In genomic region chr17:36915076-36915475, GRCm38 (mm10) we compare ENCODE assay signal across 9 mouse cellular contexts. TPM values are rescaled to one million over a fixed set of nuclear protein-coding genes. Genes with fewer than 3 reads are reported as not detected.
A peak's percentile ranks its signal among the peaks of the same experiment; 100 is the strongest.
DNase-seq lines count a peak whose midpoint lies in the region; ATAC-seq and TF ChIP-seq lines count a peak whose summit lies in the region.
"Had no signal": no experiment of that assay in that cellular context is flagged by ENCODE, and none has a peak within 500 bp of the region (broad histone marks: within the 10 kb centered on the region; RNA-seq: fewer than 3 reads in every experiment).

No protein-coding gene starts in this region.

- peak; percentile 86 for TF ChIP-seq RAD21 in CH12.LX (IDR thresholded peaks at IDR 0.05; ENCODE audit: low read depth, low read length)

- H3K9ac ChIP-seq in CH12.LX (ENCODE audit: insufficient read depth, low read depth): no peak overlapping the region
- H3K9ac ChIP-seq in forebrain, embryonic 14.5 days (ENCODE audit: low read length): no peak overlapping the region
- H3K9ac ChIP-seq in kidney, postnatal 0 days (ENCODE audit: low read depth, low read length): no peak overlapping the region
- H3K9ac ChIP-seq: heart, embryonic 13.5 days had no signal

- no peak overlapping the region for H3K27ac ChIP-seq in CH12.LX (ENCODE audit: insufficient read depth, low read depth)
- no peak overlapping the region for H3K27ac ChIP-seq in forebrain, embryonic 14.5 days (ENCODE audit: low read depth, low read length)
- no peak overlapping the region for H3K27ac ChIP-seq in kidney, postnatal 0 days
- H3K27ac ChIP-seq: heart, embryonic 13.5 days had no signal

- H3K4me2 ChIP-seq in CH12.LX (ENCODE audit: insufficient read depth, low read depth, poor library complexity, severe bottlenecking): peak overlapping the region; percentile 39
- H3K4me2 ChIP-seq in forebrain, embryonic 14.5 days (ENCODE audit: low read length): no peak overlapping the region
- H3K4me2 ChIP-seq in kidney, postnatal 0 days (ENCODE audit: low read length): no peak overlapping the region
- H3K4me2 ChIP-seq: heart, embryonic 13.5 days had no signal

- TF ChIP-seq POLR2A in CH12.LX (IDR thresholded peaks at IDR 0.05; ENCODE audit: low read depth, low read length): no peak
- no peak for TF ChIP-seq POLR2A in lung, adult 2 months (IDR thresholded peaks at IDR 0.05; ENCODE audit: borderline replicate concordance, extremely low read depth, low read depth, low read length)

- H3K4me1 ChIP-seq in CH12.LX (ENCODE audit: control insufficient read depth in 1 of 2, insufficient read depth in 2 of 2): 0 out of 4 replicates have a peak, but pooled peaks cover 0 to 3% of the 10 kb centered on the region in 2 experiments
- H3K4me1 ChIP-seq in forebrain, embryonic 14.5 days (ENCODE audit: control insufficient read depth, insufficient read depth, low read length): no peaks in the 10 kb centered on the region
- H3K4me1 ChIP-seq in kidney, postnatal 0 days (replicated peaks; ENCODE audit: insufficient read depth, low read length): no peaks in the 10 kb centered on the region
- H3K4me1 ChIP-seq in lung, adult 2 months (ENCODE audit: control insufficient read depth, insufficient read depth, low read length): no peaks in the 10 kb centered on the region
- H3K4me1 ChIP-seq: heart, embryonic 13.5 days had no signal

- no peaks in the 10 kb centered on the region for H3K9me3 ChIP-seq in CH12.LX (replicated peaks; ENCODE audit: low read length)
- H3K9me3 ChIP-seq in forebrain, embryonic 14.5 days (replicated peaks; ENCODE audit: control insufficient read depth, low read length): no peaks in the 10 kb centered on the region
- no peaks in the 10 kb centered on the region for H3K9me3 ChIP-seq in kidney, postnatal 0 days (replicated peaks; ENCODE audit: low read length)
- H3K9me3 ChIP-seq: heart, embryonic 13.5 days had no signal

- 0 out of 2 replicates have a peak, but pooled peaks have one; percentile 32 for ATAC-seq in forebrain, embryonic 14.5 days
- ATAC-seq in kidney, postnatal 0 days (replicated peaks; ENCODE audit: low FRiP score, low read depth): no peak
- ATAC-seq in activated CD4-positive, CD25-positive, alpha-beta regulatory T cell, adult 4 months: no peak

- no peak overlapping the region for H3K4me3 ChIP-seq in CH12.LX (replicated peaks in 1 of 3; ENCODE audit: low read depth in 2 of 3, low read length in 2 of 3, poor library complexity in 1 of 3)
- no peak overlapping the region for H3K4me3 ChIP-seq in forebrain, embryonic 14.5 days (ENCODE audit: low read depth, low read length)
- no peak overlapping the region for H3K4me3 ChIP-seq in kidney, postnatal 0 days (replicated peaks; ENCODE audit: low read depth, low read length)
- no peak overlapping the region for H3K4me3 ChIP-seq in lung, adult 2 months (replicated peaks; ENCODE audit: extremely low read depth, low read depth, low read length)
- H3K4me3 ChIP-seq: heart, embryonic 13.5 days had no signal

- H3K79me2 ChIP-seq in CH12.LX (replicated peaks; ENCODE audit: control insufficient read depth, extremely low read depth, insufficient read depth, poor library complexity, severe bottlenecking): no peaks in the 10 kb centered on the region

- dilution Hi-C loops in CH12.LX (cut with MboI; ENCODE audit: extremely low pct_ligation_motif_present, extremely low pct_unique_long_range_greater_than_20kb, low sequenced_read_pairs): no loop called here

- no peak for TF ChIP-seq EP300 in CH12.LX (IDR thresholded peaks at IDR 0.05; ENCODE audit: low read length)

- H3K36me3 ChIP-seq in CH12.LX (replicated peaks in 1 of 2; ENCODE audit: control insufficient read depth in 1 of 2, insufficient read depth in 1 of 2, low read length in 1 of 2): no peaks in the 10 kb centered on the region
- no peaks in the 10 kb centered on the region for H3K36me3 ChIP-seq in forebrain, embryonic 14.5 days (ENCODE audit: control insufficient read depth, insufficient read depth, low read length)
- no peaks in the 10 kb centered on the region for H3K36me3 ChIP-seq in kidney, postnatal 0 days (ENCODE audit: insufficient read depth, low read length)
- H3K36me3 ChIP-seq: heart, embryonic 13.5 days had no signal

- H3K27me3 ChIP-seq in CH12.LX (replicated peaks): peaks cover 4% of the 10 kb centered on the region
- no peaks in the 10 kb centered on the region for H3K27me3 ChIP-seq in forebrain, embryonic 14.5 days (replicated peaks; ENCODE audit: control insufficient read depth, insufficient read depth, low read length)
- H3K27me3 ChIP-seq in kidney, postnatal 0 days (ENCODE audit: insufficient read depth, low read length): no peaks in the 10 kb centered on the region

- in situ Hi-C loops in CH12.LX (cut with MboI; ENCODE audit: low pct_ligation_motif_present, low pct_unique_long_range_greater_than_20kb, low sequenced_read_pairs): loop anchor here (5.0 to 10.0 kb wide), 3 partner anchors 80 to 290 kb away; partner anchors contain the start of gene Olfr94

- peak; percentile 76 to 93 for TF ChIP-seq CTCF in CH12.LX (conservative IDR thresholded peaks at IDR 0.05 in 1 of 2, IDR thresholded peaks at IDR 0.05 in 1 of 2; ENCODE audit: low read depth in 2 of 2, low read length in 2 of 2)
- peak; percentile 86 for TF ChIP-seq CTCF in kidney, postnatal 0 days (IDR thresholded peaks at IDR 0.05; ENCODE audit: low read depth)
- TF ChIP-seq CTCF in lung, adult 2 months (IDR thresholded peaks at IDR 0.05; ENCODE audit: insufficient read depth, low read length): peak; percentile 91

- DNase-seq in 3T3-L1 (ENCODE audit: low read depth, low spot score): peak; percentile 81
- peak; percentile 65 for DNase-seq in CH12.LX (ENCODE audit: extremely low read depth)
- DNase-seq in c-Kit-positive CD71-positive TER-119-positive erythroid progenitor cells, embryonic 14.5 days (ENCODE audit: low spot score): peak; percentile 45
- DNase-seq in forebrain, embryonic 14.5 days (ENCODE audit: low spot score): peak; percentile 60
- DNase-seq in kidney, postnatal 0 days (ENCODE audit: low spot score): peak; percentile 64
- DNase-seq in lung, adult 2 months: peak; percentile 70
- peak; percentile 35 to 64 for DNase-seq in right cerebral cortex, postnatal 10 days (ENCODE audit: low spot score in 2 of 2)

- WGBS in forebrain, embryonic 14.5 days: 15% methylated on average over 9 of the region's 9 CpGs
- WGBS in kidney, postnatal 0 days: 12% methylated on average over 9 of the region's 9 CpGs
- 10% methylated on average over 9 of the region's 9 CpGs for WGBS in lung, adult 2 months

TF ChIP-seq in CH12.LX, 34 proteins besides CTCF, POLR2A, EP300 and RAD21 (continues in another document):
- peak; percentile 86 for TF ChIP-seq SMC3 (IDR thresholded peaks at IDR 0.05; ENCODE audit: low read depth, low read length)
- no peak for TF ChIP-seq NRF1 (IDR thresholded peaks at IDR 0.05; ENCODE audit: low read depth, low read length)
- TF ChIP-seq KAT2A (IDR thresholded peaks at IDR 0.05; ENCODE audit: insufficient replicate concordance, low read length): no peak
- no peak for TF ChIP-seq SIN3A (IDR thresholded peaks at IDR 0.05; ENCODE audit: low read length)
- no peak for TF ChIP-seq ETS1 (conservative IDR thresholded peaks at IDR 0.05; ENCODE audit: low read depth, low read length)
- TF ChIP-seq USF2 (conservative IDR thresholded peaks at IDR 0.05; ENCODE audit: low read depth, low read length): no peak

RNA-seq across cellular contexts. Expression of gene Trim31, which starts 17.2 kb away (rescaled TPM):
- total RNA-seq in CH12.LX (2012; rRNA removed): not detected in 2 replicates
- total RNA-seq in CH12.LX (2014; rRNA removed): not detected in 2 replicates
- polyA plus RNA-seq in CH12.LX (2012; ENCODE audit: insufficient read length, low read depth): not detected in 2 replicates
- polyA plus RNA-seq in forebrain, embryonic 14.5 days (2014; fragmentation: Nextera tagmentation; extraction: Ambion mirVana): not detected in 2 replicates
- polyA plus RNA-seq in kidney, postnatal 0 days (2015; fragmentation: Nextera tagmentation; extraction: Ambion mirVana): not detected in 2 replicates
- polyA plus RNA-seq in lung, adult 2 months (2012; rRNA removed): 0.10 TPM in 1 of 2 replicates, not detected in the other
- polyA plus RNA-seq in activated CD4-positive, CD25-positive, alpha-beta regulatory T cell, adult 4 months (2017; shearing (Covaris generic)): not detected
- polyA plus RNA-seq: heart, embryonic 13.5 days had no signal

RNA-seq across cellular contexts. Expression of gene Trim40, which starts 25.2 kb away (rescaled TPM):
- total RNA-seq in CH12.LX (2012; rRNA removed) (0.13 TPM in 1 of 2 replicates, not detected in the other), CH12.LX (2014; rRNA removed) (not detected in 2 replicates)
- 0.14 and 0.22 TPM in 2 replicates for polyA plus RNA-seq in CH12.LX (2012; ENCODE audit: insufficient read length, low read depth)
- not detected in 2 replicates for polyA plus RNA-seq in forebrain, embryonic 14.5 days (2014; fragmentation: Nextera tagmentation; extraction: Ambion mirVana)
- not detected in 2 replicates for polyA plus RNA-seq in kidney, postnatal 0 days (2015; fragmentation: Nextera tagmentation; extraction: Ambion mirVana)
- polyA plus RNA-seq in lung, adult 2 months (2012; rRNA removed): 0.17 TPM in 2 replicates
- not detected for polyA plus RNA-seq in activated CD4-positive, CD25-positive, alpha-beta regulatory T cell, adult 4 months (2017; shearing (Covaris generic))
- polyA plus RNA-seq: heart, embryonic 13.5 days had no signal

RNA-seq across cellular contexts. Expression of gene Rnf39, which starts 27.6 kb away (rescaled TPM):
- not detected in 2 replicates for total RNA-seq in CH12.LX (2012; rRNA removed)
- total RNA-seq in CH12.LX (2014; rRNA removed): not detected in 2 replicates
- polyA plus RNA-seq in CH12.LX (2012; ENCODE audit: insufficient read length, low read depth): 0.40 TPM in 1 of 2 replicates, not detected in the other
- polyA plus RNA-seq in forebrain, embryonic 14.5 days (2014; fragmentation: Nextera tagmentation; extraction: Ambion mirVana): 0.24 and 0.75 TPM in 2 replicates
- 0.34 and 0.46 TPM in 2 replicates for polyA plus RNA-seq in kidney, postnatal 0 days (2015; fragmentation: Nextera tagmentation; extraction: Ambion mirVana)
- polyA plus RNA-seq in lung, adult 2 months (2012; rRNA removed): 34.4 and 42.1 TPM in 2 replicates
- polyA plus RNA-seq in activated CD4-positive, CD25-positive, alpha-beta regulatory T cell, adult 4 months (2017; shearing (Covaris generic)): not detected

RNA-seq across cellular contexts. Expression of gene Ppp1r11, which starts 36.5 kb away (rescaled TPM):
- total RNA-seq in CH12.LX (2012; rRNA removed): 208 and 209 TPM in 2 replicates
- total RNA-seq in CH12.LX (2014; rRNA removed): 120 and 128 TPM in 2 replicates
- polyA plus RNA-seq in CH12.LX (2012; ENCODE audit: insufficient read length, low read depth): 238 and 276 TPM in 2 replicates
- 188 and 228 TPM in 2 replicates for polyA plus RNA-seq in forebrain, embryonic 14.5 days (2014; fragmentation: Nextera tagmentation; extraction: Ambion mirVana)
- polyA plus RNA-seq in kidney, postnatal 0 days (2015; fragmentation: Nextera tagmentation; extraction: Ambion mirVana): 105 and 110 TPM in 2 replicates
- 42.8 and 58.3 TPM in 2 replicates for polyA plus RNA-seq in lung, adult 2 months (2012; rRNA removed)
- polyA plus RNA-seq in activated CD4-positive, CD25-positive, alpha-beta regulatory T cell, adult 4 months (2017; shearing (Covaris generic)): 100 to 1,000 TPM; 190 to 210 TPM

RNA-seq across cellular contexts. Expression of gene Znrd1, which starts 43.3 kb away (rescaled TPM):
- 66.9 and 80.3 TPM in 2 replicates for total RNA-seq in CH12.LX (2012; rRNA removed)
- 66.8 and 67.3 TPM in 2 replicates for total RNA-seq in CH12.LX (2014; rRNA removed)
- polyA plus RNA-seq in CH12.LX (2012; ENCODE audit: insufficient read length, low read depth): 74.5 and 98.1 TPM in 2 replicates
- 78.3 and 87.9 TPM in 2 replicates for polyA plus RNA-seq in forebrain, embryonic 14.5 days (2014; fragmentation: Nextera tagmentation; extraction: Ambion mirVana)
- 83.6 and 87.6 TPM in 2 replicates for polyA plus RNA-seq in kidney, postnatal 0 days (2015; fragmentation: Nextera tagmentation; extraction: Ambion mirVana)
- polyA plus RNA-seq in lung, adult 2 months (2012; rRNA removed): 23.8 and 30.3 TPM in 2 replicates
- 10 to 100 TPM; 72.7 to 81.5 TPM for polyA plus RNA-seq in activated CD4-positive, CD25-positive, alpha-beta regulatory T cell, adult 4 months (2017; shearing (Covaris generic))

Comparison
In these comparisons a context has a peak if more than half of its experiments do, and no peak if none do; other contexts are left out.
1. RNA of gene Rnf39, which starts 27.6 kb away (polyA plus RNA-seq): 34.4 to 42.1 TPM in lung, adult 2 months; 0.34 to 0.46 TPM in kidney, postnatal 0 days, 0.24 to 0.75 TPM in forebrain, embryonic 14.5 days, 0.40 TPM in CH12.LX and not detected in activated CD4-positive, CD25-positive, alpha-beta regulatory T cell, adult 4 months; every median in the first group is over 10 times any median in the second.
2. Peak in every context shown above with its lines, with median percentiles within 50 percentile points of each other: DNase-seq and CTCF ChIP-seq.